Mouse (Mus musculus) neural tube, embryonic 13.5 days (tissue): Measurements from ENCODE around the gene Erg28. TPM values are rescaled to one million over a fixed set of nuclear protein-coding genes. Genes with fewer than 3 reads are reported as not detected.

Source experiments
- ATAC-seq: fragments of 200-750 bp; cut with Nextera tagmentation; 2 replicates; pipeline ENCODE4 v1.8.0; 2017; ENCODE audit warnings: low read depth, mild to moderate bottlenecking, moderate TSS enrichment, moderate library complexity
- H3K27ac ChIP-seq: fragments of 300-500 bp; sonication (generic); replicated peaks from 2 replicates; pipeline ENCODE4 v1.5.1; 2015; ENCODE audit warnings: moderate library complexity, mild to moderate bottlenecking, inconsistent platforms
- H3K27me3 ChIP-seq: fragments of 300-500 bp; sonication (generic); 2 replicates; pipeline ENCODE4 v1.6.1; 2015; ENCODE audit warnings: mild to moderate bottlenecking, inconsistent platforms
- H3K36me3 ChIP-seq: fragments of 300-500 bp; sonication (generic); 2 replicates; pipeline ENCODE4 v1.6.1; 2015; ENCODE audit warnings: mild to moderate bottlenecking, inconsistent platforms
- H3K4me1 ChIP-seq: fragments of 300-500 bp; sonication (generic); replicated peaks from 2 replicates; pipeline ENCODE4 v1.6.1; 2015; ENCODE audit warnings: inconsistent platforms
- H3K4me2 ChIP-seq: fragments of 300-500 bp; sonication (generic); 2 replicates; pipeline ENCODE4 v1.6.1; 2015; ENCODE audit warnings: inconsistent platforms, mild to moderate bottlenecking, moderate library complexity
- H3K4me3 ChIP-seq: fragments of 300-500 bp; sonication (generic); 2 replicates; pipeline ENCODE4 v1.5.1; 2015; ENCODE audit warnings: mild to moderate bottlenecking, inconsistent platforms
- H3K9ac ChIP-seq: fragments of 300-500 bp; sonication (generic); 2 replicates; pipeline ENCODE4 v1.6.1; 2015; ENCODE audit warnings: moderate library complexity, mild to moderate bottlenecking, inconsistent platforms
- H3K9me3 ChIP-seq: fragments of 300-500 bp; sonication (generic); 2 replicates; pipeline ENCODE4 v1.6.1; 2016; ENCODE audit warnings: inconsistent platforms
- WGBS: fragments of 180-500 bp; shearing (Covaris S2); methylation state at CpG from one replicate; pipeline ENCODE4 v1.1.7; 2015; 5-methylcytosine and 5-hydroxymethylcytosine counted together
- polyA plus RNA-seq: library from polyadenylated mRNA; unstranded; fragments of >200 nt; fragmentation: Nextera tagmentation; extraction: Ambion mirVana; gene quantifications from 2 replicates; pipeline ENCODE4 v1.2.1, GENCODE M21; 2015

The Erg28 gene
- polyA plus RNA-seq, 1 experiment from 2014 or later, result 90.0 TPM

DNA sequence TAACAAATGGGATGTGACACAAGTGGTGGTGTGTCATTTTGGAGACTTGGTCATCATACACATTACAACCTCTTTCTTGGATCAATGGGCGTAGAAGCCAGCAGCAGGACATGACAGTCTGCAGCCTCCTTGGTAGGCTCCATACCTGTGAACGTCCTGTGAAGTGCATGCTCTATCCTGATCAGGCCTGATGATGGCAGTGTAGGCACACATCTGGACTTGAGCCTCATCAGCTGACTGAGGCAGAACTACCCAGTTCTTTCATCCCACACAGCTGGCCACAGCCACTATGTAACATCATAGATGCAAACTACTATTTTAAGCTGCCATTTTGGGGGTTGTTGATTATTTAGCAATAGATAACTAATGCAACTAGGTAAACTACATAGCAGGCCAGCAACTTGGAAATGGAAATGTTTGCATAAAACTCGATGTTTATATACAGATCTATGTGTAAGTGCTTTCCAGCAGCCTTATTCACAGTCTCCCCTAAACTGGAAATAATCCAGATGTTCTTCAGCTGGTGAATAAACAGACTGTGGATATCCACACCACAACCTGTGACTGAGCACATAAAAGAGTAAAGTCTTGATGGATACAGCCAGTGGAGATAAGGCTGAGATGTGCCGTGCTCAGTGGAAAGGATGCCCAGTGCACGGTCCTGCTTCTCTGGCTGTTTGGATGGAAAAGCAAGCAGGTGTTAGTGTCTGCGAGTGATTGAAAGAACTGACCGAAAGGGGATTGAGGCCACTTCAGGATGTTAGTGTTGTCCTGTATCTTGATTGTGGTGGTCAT, 24.0 kb upstream of the Erg28 start:
- 85% methylated on average over 7 of the region's 7 CpGs for WGBS
- Histone ChIP-seq H3K4me3 (no peak overlapping the region), H3K4me2 (no peak overlapping the region), H3K27ac (no peak overlapping the region), H3K9ac (no peak overlapping the region), H3K4me1 (no peaks in the 10 kb centered on the region), H3K36me3 (peaks cover 42% of the 10 kb centered on the region), H3K9me3 (no peaks in the 10 kb centered on the region), H3K27me3 (no peaks in the 10 kb centered on the region)
- ATAC-seq, result no peak

- Histone ChIP-seq H3K4me3 (no peak overlapping the region), H3K9ac (no peak overlapping the region), H3K4me2 (no peak overlapping the region), H3K27me3 (no peaks in the 10 kb centered on the region), H3K4me1 (no peaks in the 10 kb centered on the region), H3K27ac (no peak overlapping the region), H3K36me3 (peaks cover 12% of the 10 kb centered on the region; the same call in 1 of the 2 replicates), H3K9me3 (no peaks in the 10 kb centered on the region)
- WGBS, result 90% methylated on average over 12 of the region's 12 CpGs
- ATAC-seq, result no peak
Measured at GRCm38 (mm10) chr12:85839371-85840000, 15.1 kb upstream of the Erg28 start.

- Histone ChIP-seq H3K4me2 (no peak overlapping the region), H3K4me1 (no peaks in the 10 kb centered on the region), H3K27me3 (no peaks in the 10 kb centered on the region), H3K9me3 (no peaks in the 10 kb centered on the region), H3K4me3 (no peak overlapping the region), H3K27ac (no peak overlapping the region), H3K9ac (no peak overlapping the region), H3K36me3 (peaks cover 17% of the 10 kb centered on the region)
- no peak for ATAC-seq
- 96% methylated on average over 2 of the region's 2 CpGs for WGBS
Measured at GRCm38 (mm10) chr12:85837765-85838164, 13.4 kb upstream of the Erg28 start.

DNA sequence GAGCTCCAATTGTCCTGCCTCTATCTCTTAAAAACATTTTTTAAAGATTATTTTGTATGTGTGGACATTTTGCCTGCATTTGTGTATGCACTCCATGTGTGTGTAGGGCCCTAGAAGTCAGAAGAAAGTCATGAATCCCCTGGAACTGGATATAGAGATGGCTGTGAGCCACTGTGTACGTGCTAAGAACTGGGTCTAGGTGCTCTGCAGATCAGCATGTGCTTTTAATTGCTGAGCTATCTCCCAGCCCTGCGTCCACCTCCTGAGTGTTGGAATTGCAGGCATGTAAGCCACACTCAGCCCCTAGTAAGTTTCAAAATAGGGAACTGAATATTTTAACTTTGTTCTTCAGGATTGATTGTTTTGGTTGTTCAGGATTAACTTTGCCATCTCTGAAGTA, 10.2 kb upstream of the Erg28 start:
- Histone ChIP-seq H3K27me3 (no peaks in the 10 kb centered on the region), H3K9ac (no peak overlapping the region), H3K4me1 (no peaks in the 10 kb centered on the region), H3K36me3 (peaks cover 33% of the 10 kb centered on the region), H3K4me3 (no peak overlapping the region), H3K9me3 (no peaks in the 10 kb centered on the region), H3K4me2 (no peak overlapping the region), H3K27ac (no peak overlapping the region)
- ATAC-seq, result no peak
- 93% methylated on average over 2 of the region's 2 CpGs for WGBS

GRCm38 (mm10) chr12:85830691-85831090, 6.3 kb upstream of the Erg28 start:
- ATAC-seq, result no peak
- H3K27me3 ChIP-seq, result no peaks in the 10 kb centered on the region
- H3K9me3 ChIP-seq, result no peaks in the 10 kb centered on the region
- H3K4me3 ChIP-seq, result no peak overlapping the region
- H3K4me2 ChIP-seq, result no peak overlapping the region
- 76% methylated on average over 3 of the region's 3 CpGs for WGBS
- H3K4me1 ChIP-seq, result 0 out of 2 replicates have a peak, but pooled peaks cover 4% of the 10 kb centered on the region
- no peak overlapping the region for H3K27ac ChIP-seq
- peaks cover 50% of the 10 kb centered on the region for H3K36me3 ChIP-seq
- no peak overlapping the region for H3K9ac ChIP-seq

DNA sequence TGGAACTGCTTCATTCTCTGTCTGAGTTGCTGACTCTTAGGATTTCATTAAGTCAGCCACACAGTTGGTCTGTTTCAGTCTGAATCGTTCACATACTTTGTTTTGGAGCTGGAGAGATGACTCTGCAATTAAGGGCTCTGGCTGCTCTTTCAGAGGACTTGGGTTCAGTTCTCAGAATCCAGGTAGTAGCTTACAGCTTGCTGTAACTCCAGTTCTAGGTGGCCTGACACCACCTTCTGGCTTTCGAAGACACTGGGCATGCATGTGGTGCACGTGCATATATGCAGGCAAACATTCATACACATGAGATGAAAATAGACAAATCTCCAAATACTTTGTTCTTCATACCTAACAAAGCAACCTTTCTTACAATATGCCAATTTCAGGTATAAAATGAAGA, 5.5 kb upstream of the Erg28 start:
- 91% methylated on average over 3 of the region's 3 CpGs for WGBS
- ATAC-seq, result no peak
- no peak overlapping the region for H3K27ac ChIP-seq

GRCm38 (mm10) chr12:85828856-85829255, 4.5 kb upstream of the Erg28 start:
- ATAC-seq, result no peak
- Histone ChIP-seq H3K36me3 (peaks cover 42% of the 10 kb centered on the region), H3K4me3 (no peak overlapping the region), H3K4me1 (peaks cover 12% of the 10 kb centered on the region), H3K4me2 (no peak overlapping the region), H3K27ac (no peak overlapping the region), H3K9ac (no peak overlapping the region), H3K9me3 (no peaks in the 10 kb centered on the region), H3K27me3 (no peaks in the 10 kb centered on the region)
- 88% methylated on average over 3 of the region's 3 CpGs for WGBS

More for the DNA sequence above, 5.5 kb upstream of the Erg28 start:
- no peaks in the 10 kb centered on the region for H3K9me3 ChIP-seq
- peaks cover 9% of the 10 kb centered on the region; the same call in 1 of the 2 replicates for H3K4me1 ChIP-seq
- H3K4me3 ChIP-seq, result no peak overlapping the region
- H3K27me3 ChIP-seq, result no peaks in the 10 kb centered on the region
- no peak overlapping the region for H3K4me2 ChIP-seq
- H3K36me3 ChIP-seq, result peaks cover 49% of the 10 kb centered on the region
- H3K9ac ChIP-seq, result no peak overlapping the region

DNA sequence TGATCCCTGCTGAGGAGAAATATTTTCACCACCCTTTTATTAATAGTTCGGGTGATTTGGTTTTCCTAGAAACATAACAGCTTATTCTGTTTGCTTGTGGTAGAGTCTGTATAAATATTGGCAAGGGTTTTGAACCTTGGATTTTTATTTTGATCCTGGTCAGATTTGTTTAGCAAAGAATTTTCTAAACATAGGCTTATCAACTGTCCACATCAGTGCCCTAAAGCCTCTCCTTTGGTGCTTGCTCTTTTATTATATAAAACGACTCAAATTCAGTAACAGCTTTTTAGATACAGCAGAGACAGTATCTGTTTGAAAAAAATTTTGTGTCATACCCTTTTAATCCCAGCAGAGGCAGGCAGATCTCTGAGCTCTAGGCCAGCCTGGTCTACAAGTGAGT, 1.5 kb upstream of the Erg28 start:
- H3K4me1 ChIP-seq, result peaks cover 32% of the 10 kb centered on the region
- H3K9ac ChIP-seq, result no peak overlapping the region
- 78% methylated on average over 2 of the region's 2 CpGs for WGBS
- H3K9me3 ChIP-seq, result no peaks in the 10 kb centered on the region
- ATAC-seq, result no peak
- no peak overlapping the region for H3K27ac ChIP-seq
- no peak overlapping the region for H3K4me3 ChIP-seq
- H3K27me3 ChIP-seq, result no peaks in the 10 kb centered on the region
- peak overlapping the region; percentile 84 for H3K4me2 ChIP-seq
- peaks cover 27% of the 10 kb centered on the region for H3K36me3 ChIP-seq

DNA sequence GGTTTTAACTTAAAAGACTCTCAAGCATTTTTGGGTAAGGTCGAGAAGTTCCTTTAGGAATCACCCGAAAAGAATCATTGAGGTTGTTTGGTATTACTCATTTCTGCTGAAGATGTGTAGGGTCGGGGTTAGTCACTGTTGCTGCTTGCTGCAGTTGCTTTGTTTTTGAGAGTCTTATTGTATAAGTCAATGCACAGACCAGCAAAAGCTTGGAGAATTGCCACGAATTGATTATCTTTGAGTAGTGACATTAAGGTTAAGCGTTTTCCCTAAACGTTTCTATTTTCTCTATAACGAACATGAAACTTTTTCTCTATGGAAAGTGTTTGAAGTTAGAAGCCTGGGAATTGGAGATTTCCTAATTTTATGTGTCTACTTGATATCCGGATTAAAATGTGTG, 1.0 kb upstream of the Erg28 start:
- H3K4me2 ChIP-seq, result peak overlapping the region; percentile 84
- ATAC-seq, result no peak
- peak overlapping the region; percentile 81 for H3K9ac ChIP-seq
- peaks cover 31% of the 10 kb centered on the region for H3K36me3 ChIP-seq
- 14% methylated on average over 8 of the region's 8 CpGs for WGBS
- H3K27ac ChIP-seq, result peak overlapping the region; percentile 89
- no peaks in the 10 kb centered on the region for H3K9me3 ChIP-seq
- no peaks in the 10 kb centered on the region for H3K27me3 ChIP-seq
- H3K4me1 ChIP-seq, result peaks cover 32% of the 10 kb centered on the region
- peak overlapping the region; percentile 81 for H3K4me3 ChIP-seq

- Histone ChIP-seq H3K9ac (no peak overlapping the region), H3K4me2 (no peak overlapping the region), H3K9me3 (no peaks in the 10 kb centered on the region), H3K4me1 (peaks cover 32% of the 10 kb centered on the region), H3K27ac (no peak overlapping the region), H3K27me3 (no peaks in the 10 kb centered on the region), H3K36me3 (peaks cover 40% of the 10 kb centered on the region), H3K4me3 (no peak overlapping the region)
- no peak for ATAC-seq
- WGBS, result 82% methylated on average over 9 of the region's 9 CpGs
Measured at GRCm38 (mm10) chr12:85822051-85822450, 2.3 kb downstream of the Erg28 start.

DNA sequence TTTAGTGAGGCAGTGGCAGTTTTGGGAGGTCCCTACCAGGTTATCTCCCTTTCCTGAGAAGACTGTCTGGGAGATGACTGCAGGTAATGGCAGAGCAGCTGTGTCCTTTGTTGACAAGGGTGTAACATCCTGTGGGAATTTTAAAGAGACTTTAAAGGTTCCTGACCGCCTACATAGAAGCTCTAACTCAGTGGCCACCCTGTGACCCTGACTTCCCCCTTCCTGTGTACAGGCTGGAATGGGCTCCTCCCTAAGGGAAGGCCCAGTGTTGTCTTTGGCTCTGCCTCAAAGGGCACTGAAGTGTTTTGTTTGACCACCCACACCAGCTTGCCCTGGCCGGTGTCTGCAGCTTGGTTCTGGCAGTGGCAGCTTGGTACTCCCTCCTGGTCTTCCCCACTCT, 10.8 kb downstream of the Erg28 start:
- no peak for ATAC-seq
- H3K36me3 ChIP-seq, result peaks cover 63% of the 10 kb centered on the region

GRCm38 (mm10) chr12:85811676-85812075, 12.7 kb downstream of the Erg28 start:
- Histone ChIP-seq H3K4me3 (no peak overlapping the region), H3K27ac (no peak overlapping the region), H3K27me3 (no peaks in the 10 kb centered on the region), H3K9me3 (no peaks in the 10 kb centered on the region), H3K9ac (no peak overlapping the region), H3K4me1 (no peaks in the 10 kb centered on the region), H3K36me3 (peaks cover 50% of the 10 kb centered on the region), H3K4me2 (no peak overlapping the region)
- 96% methylated on average over 4 of the region's 4 CpGs for WGBS
- ATAC-seq, result no peak

More for the DNA sequence above, 10.8 kb downstream of the Erg28 start:
- Histone ChIP-seq H3K27ac (no peak overlapping the region), H3K4me2 (no peak overlapping the region), H3K9me3 (no peaks in the 10 kb centered on the region), H3K4me1 (no peaks in the 10 kb centered on the region), H3K9ac (no peak overlapping the region), H3K4me3 (no peak overlapping the region), H3K27me3 (no peaks in the 10 kb centered on the region)
- 72% methylated on average over 2 of the region's 2 CpGs for WGBS
